Mouse (Mus musculus): ENCODE results near the gene Bex1. TPM values are rescaled to one million over a fixed set of nuclear protein-coding genes. Genes with fewer than 3 reads are reported as not detected.

Gene Bex1
- polyA plus RNA-seq, 1 experiment from 2014 or later, result 225 TPM

GRCm38 (mm10) chrX:136171189-136172117, 43.9 kb downstream of the Bex1 start:
- peak overlapping the region; percentile 58 for H3K9ac ChIP-seq
- H3K4me1 ChIP-seq (replicated peaks), result no peaks in the 10 kb centered on the region
- WGBS, result 12% methylated on average over 24 of the region's 24 CpGs
- H3K27me3 ChIP-seq, result no peaks in the 10 kb centered on the region; the same call in 1 of the 2 replicates
- peak overlapping the region; percentile 58 for H3K4me3 ChIP-seq
- H3K9me3 ChIP-seq (replicated peaks), result no peaks in the 10 kb centered on the region
- peak overlapping the region; percentile 89 for H3K27ac ChIP-seq
- peak overlapping the region; percentile 60 for H3K4me2 ChIP-seq
- H3K36me3 ChIP-seq, result no peaks in the 10 kb centered on the region
- ATAC-seq (replicated peaks; ENCODE audit: insufficient number of reproducible peaks, insufficient read depth, low FRiP score, low read depth), result peak; percentile 57

GRCm38 (mm10) chrX:136170625-136171024, 44.7 kb downstream of the Bex1 start:
- Histone ChIP-seq H3K9ac (peak overlapping the region; percentile 41), H3K4me2 (peak overlapping the region; percentile 60), H3K9me3 (replicated peaks) (no peaks in the 10 kb centered on the region), H3K36me3 (no peaks in the 10 kb centered on the region), H3K27me3 (no peaks in the 10 kb centered on the region; the same call in 1 of the 2 replicates), H3K4me3 (peak overlapping the region; percentile 58), H3K4me1 (replicated peaks) (no peaks in the 10 kb centered on the region), H3K27ac (peak overlapping the region; percentile 51)
- no peak for ATAC-seq (replicated peaks; ENCODE audit: insufficient number of reproducible peaks, insufficient read depth, low FRiP score, low read depth)
- 32% methylated on average over 10 of the region's 10 CpGs for WGBS

Small RNA genes lying within 50 kb of the gene (microRNA-seq; reads per million reads assigned to microRNA genes)
- gene Mir6383, result not detected

Other genes with a start within 250 kb of the Bex1 start
- gene Arxes2, start 221.7 kb downstream of the Bex1 start, polyA plus RNA-seq (2015; fragmentation: Nextera tagmentation; extraction: Ambion mirVana), result 58.6 and 61.2 TPM in 2 replicates
- gene Arxes1, start 182.1 kb downstream of the Bex1 start, polyA plus RNA-seq (2015; fragmentation: Nextera tagmentation; extraction: Ambion mirVana), result 19.3 and 20.9 TPM in 2 replicates
- 12.5 and 28.2 TPM in 2 replicates for gene Bex2, start 147.3 kb downstream of the Bex1 start, polyA plus RNA-seq (2015; fragmentation: Nextera tagmentation; extraction: Ambion mirVana)
- 0.09 and 0.53 TPM in 2 replicates for gene Nxf3, start 130.3 kb downstream of the Bex1 start, polyA plus RNA-seq (2015; fragmentation: Nextera tagmentation; extraction: Ambion mirVana)
- 131 and 190 TPM in 2 replicates for gene Bex4, start 76.5 kb downstream of the Bex1 start, polyA plus RNA-seq (2015; fragmentation: Nextera tagmentation; extraction: Ambion mirVana)
- 219 and 266 TPM in 2 replicates for gene Tceal8, start 43.2 kb downstream of the Bex1 start, polyA plus RNA-seq (2015; fragmentation: Nextera tagmentation; extraction: Ambion mirVana)
- gene Tceal5, start 11.6 kb downstream of the Bex1 start, polyA plus RNA-seq (2015; fragmentation: Nextera tagmentation; extraction: Ambion mirVana), result 14.3 and 20.2 TPM in 2 replicates
- 12.0 and 20.2 TPM in 2 replicates for gene Tceal7, start 734 bp downstream of the Bex1 start, polyA plus RNA-seq (2015; fragmentation: Nextera tagmentation; extraction: Ambion mirVana)
- gene Tceal9, start 29.6 kb upstream of the Bex1 start, polyA plus RNA-seq (2015; fragmentation: Nextera tagmentation; extraction: Ambion mirVana), result 377 and 423 TPM in 2 replicates
- gene Bex3, start 54.7 kb upstream of the Bex1 start, polyA plus RNA-seq (2015; fragmentation: Nextera tagmentation; extraction: Ambion mirVana), result 396 and 413 TPM in 2 replicates